Mouse (Mus musculus) spleen, adult 2 months (tissue): ENCODE data around the gene Gm2696.
"Not testable (repeated sequence)": the region's sequence is repeated elsewhere in the genome, so short reads cannot be mapped to it uniquely, and the experiment has no call there.

Source experiments
- CTCF ChIP-seq: fragments of 200-500 bp; IDR thresholded peaks from 2 replicates; pipeline ENCODE4 v1.5.1; 2011; ENCODE audit warnings: mild to moderate bottlenecking, inconsistent platforms; ENCODE audit not compliant: insufficient read depth, insufficient read length, insufficient replicate concordance; ENCODE audit errors: extremely low read depth
- POLR2A ChIP-seq: fragments of 200-500 bp; IDR thresholded peaks from 2 replicates; pipeline ENCODE4 v1.6.1; 2011; ENCODE audit warnings: low read depth, low read length, inconsistent platforms

DNA sequence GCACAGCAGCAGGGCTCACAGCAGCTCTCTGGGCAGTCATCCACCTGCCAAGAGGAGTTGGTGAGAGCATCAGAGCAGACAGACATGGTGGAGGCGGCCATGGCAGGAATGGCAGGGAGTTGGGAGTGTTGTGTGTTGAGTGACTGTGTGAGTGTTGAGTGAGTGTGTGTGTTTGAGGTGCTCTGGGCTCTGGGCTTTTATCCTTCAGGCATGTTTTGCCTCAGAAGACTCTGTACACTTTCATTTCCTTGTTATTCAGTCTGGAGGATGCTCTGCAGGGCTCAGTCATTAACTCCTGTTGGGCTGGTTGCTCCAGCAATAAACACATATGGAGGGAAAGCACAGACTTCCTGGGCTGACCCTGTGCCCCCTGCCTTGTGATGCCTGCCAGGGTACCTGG lies 43.3 kb upstream of the Gm2696 start, which contains the start of gene Gm3238:
- not testable (repeated sequence) for TF ChIP-seq CTCF, POLR2A
